Mouse (Mus musculus): Measurements from ENCODE around the gene Per3. TPM values are rescaled to one million over a fixed set of nuclear protein-coding genes. Genes with fewer than 3 reads are reported as not detected.
"Not testable (repeated sequence)": the region's sequence is repeated elsewhere in the genome, so short reads cannot be mapped to it uniquely, and the experiment has no call there.

Per3 gene
- polyA plus RNA-seq, 1 experiment, result 41.7 TPM

- no peak for DNase-seq (ENCODE audit: extremely low spot score in 1 of 2, low spot score in 1 of 2)
Measured at GRCm38 (mm10) chr4:151036521-151036920, 7.9 kb downstream of the Per3 start.

GRCm38 (mm10) chr4:151027001-151027400 is 17.5 kb downstream of the Per3 start:
- DNase-seq (ENCODE audit: extremely low spot score in 1 of 2, low spot score in 1 of 2), result peak in 1 of 2 experiments; percentile 57

GRCm38 (mm10) chr4:151024152-151024551 is 20.3 kb downstream of the Per3 start:
- no peak for DNase-seq (ENCODE audit: extremely low spot score in 1 of 2, low spot score in 1 of 2)

GRCm38 (mm10) chr4:151017356-151017755 is 27.1 kb downstream of the Per3 start:
- DNase-seq (ENCODE audit: extremely low spot score in 1 of 2, low spot score in 1 of 2), result not testable (repeated sequence)

- DNase-seq (ENCODE audit: extremely low spot score in 1 of 2, low spot score in 1 of 2), result no peak
Measured at GRCm38 (mm10) chr4:151015946-151016345, 28.5 kb downstream of the Per3 start.

- no peak for DNase-seq (ENCODE audit: extremely low spot score in 1 of 2, low spot score in 1 of 2)
Measured at GRCm38 (mm10) chr4:151010316-151010715, 34.1 kb downstream of the Per3 start.

- peak in 1 of 2 experiments; percentile 56 for DNase-seq (ENCODE audit: extremely low spot score in 1 of 2, low spot score in 1 of 2)
Measured at GRCm38 (mm10) chr4:151006945-151007344, 37.5 kb downstream of the Per3 start.

- DNase-seq (ENCODE audit: extremely low spot score in 1 of 2, low spot score in 1 of 2), result no peak
Measured at GRCm38 (mm10) chr4:151005656-151006318, 38.7 kb downstream of the Per3 start.

GRCm38 (mm10) chr4:151001397-151001796 is 43.1 kb downstream of the Per3 start:
- DNase-seq (ENCODE audit: extremely low spot score in 1 of 2, low spot score in 1 of 2), result no peak

- no peak for DNase-seq (ENCODE audit: extremely low spot score in 1 of 2, low spot score in 1 of 2)
Measured at GRCm38 (mm10) chr4:150998626-150999025, 45.8 kb downstream of the Per3 start.

GRCm38 (mm10) chr4:150996797-150997196 is 47.7 kb downstream of the Per3 start, which contains the start of gene Uts2:
Gene Uts2, plus strand, starts transcription at chr4:150997097.
- no peak for DNase-seq (ENCODE audit: extremely low spot score in 1 of 2, low spot score in 1 of 2)

GRCm38 (mm10) chr4:150990148-150990547 is 54.3 kb downstream of the Per3 start:
- DNase-seq (ENCODE audit: extremely low spot score in 1 of 2, low spot score in 1 of 2), result peak in 1 of 2 experiments; percentile 14

- DNase-seq (ENCODE audit: extremely low spot score in 1 of 2, low spot score in 1 of 2), result no peak
Measured at GRCm38 (mm10) chr4:150980153-150980552, 64.3 kb downstream of the Per3 start.

- DNase-seq (ENCODE audit: extremely low spot score in 1 of 2, low spot score in 1 of 2), result no peak
Measured at GRCm38 (mm10) chr4:150979455-150979854, 65.0 kb downstream of the Per3 start.

GRCm38 (mm10) chr4:150978156-150978910 is 66.1 kb downstream of the Per3 start:
- no peak for DNase-seq (ENCODE audit: extremely low spot score in 1 of 2, low spot score in 1 of 2)

- DNase-seq (ENCODE audit: extremely low spot score in 1 of 2, low spot score in 1 of 2), result no peak
Measured at GRCm38 (mm10) chr4:150975145-150975544, 69.3 kb downstream of the Per3 start.

- peak in 1 of 2 experiments; percentile 32 for DNase-seq (ENCODE audit: extremely low spot score in 1 of 2, low spot score in 1 of 2)
Measured at GRCm38 (mm10) chr4:150973264-150973663, 71.2 kb downstream of the Per3 start.

GRCm38 (mm10) chr4:150968956-150969355 is 75.5 kb downstream of the Per3 start:
- no peak for DNase-seq (ENCODE audit: extremely low spot score in 1 of 2, low spot score in 1 of 2)

GRCm38 (mm10) chr4:150966556-150966955 is 77.9 kb downstream of the Per3 start:
- peak; percentile 23 to 80 for DNase-seq (ENCODE audit: extremely low spot score in 1 of 2, low spot score in 1 of 2)

GRCm38 (mm10) chr4:150965555-150965951 is 78.9 kb downstream of the Per3 start:
- DNase-seq (ENCODE audit: extremely low spot score in 1 of 2, low spot score in 1 of 2), result no peak

- peak; percentile 59 to 96 for DNase-seq (ENCODE audit: extremely low spot score in 1 of 2, low spot score in 1 of 2)
Measured at GRCm38 (mm10) chr4:150964635-150965554, 79.6 kb downstream of the Per3 start.

Measured in frontal cortex, adult 2 months (tissue).